Mouse (Mus musculus) ES-E14 (cell line): ENCODE results near the gene Platr17.

Source experiments
- CHD2 ChIP-seq: IDR thresholded peaks from 2 replicates; pipeline ENCODE4 v1.6.1; 2014; ENCODE audit warnings: mild to moderate bottlenecking, low read depth, low read length, inconsistent platforms
- HCFC1 ChIP-seq: IDR thresholded peaks from 2 replicates; pipeline ENCODE4 v1.6.1; 2012; ENCODE audit warnings: low read length, inconsistent platforms, borderline replicate concordance; ENCODE audit not compliant: insufficient read depth
- MAFK ChIP-seq: IDR thresholded peaks from 2 replicates; pipeline ENCODE4 v1.6.1; 2014; ENCODE audit warnings: mild to moderate bottlenecking, low read depth, low read length, inconsistent platforms; ENCODE audit not compliant: insufficient read depth
- ZC3H11A ChIP-seq: IDR thresholded peaks from 2 replicates; pipeline ENCODE4 v1.6.1; 2012; ENCODE audit warnings: low read depth, mild to moderate bottlenecking, inconsistent platforms, low read length, borderline replicate concordance
- ZNF384 ChIP-seq: IDR thresholded peaks from 2 replicates; pipeline ENCODE4 v1.6.1; 2012; ENCODE audit warnings: low read depth, low read length, inconsistent platforms

DNA sequence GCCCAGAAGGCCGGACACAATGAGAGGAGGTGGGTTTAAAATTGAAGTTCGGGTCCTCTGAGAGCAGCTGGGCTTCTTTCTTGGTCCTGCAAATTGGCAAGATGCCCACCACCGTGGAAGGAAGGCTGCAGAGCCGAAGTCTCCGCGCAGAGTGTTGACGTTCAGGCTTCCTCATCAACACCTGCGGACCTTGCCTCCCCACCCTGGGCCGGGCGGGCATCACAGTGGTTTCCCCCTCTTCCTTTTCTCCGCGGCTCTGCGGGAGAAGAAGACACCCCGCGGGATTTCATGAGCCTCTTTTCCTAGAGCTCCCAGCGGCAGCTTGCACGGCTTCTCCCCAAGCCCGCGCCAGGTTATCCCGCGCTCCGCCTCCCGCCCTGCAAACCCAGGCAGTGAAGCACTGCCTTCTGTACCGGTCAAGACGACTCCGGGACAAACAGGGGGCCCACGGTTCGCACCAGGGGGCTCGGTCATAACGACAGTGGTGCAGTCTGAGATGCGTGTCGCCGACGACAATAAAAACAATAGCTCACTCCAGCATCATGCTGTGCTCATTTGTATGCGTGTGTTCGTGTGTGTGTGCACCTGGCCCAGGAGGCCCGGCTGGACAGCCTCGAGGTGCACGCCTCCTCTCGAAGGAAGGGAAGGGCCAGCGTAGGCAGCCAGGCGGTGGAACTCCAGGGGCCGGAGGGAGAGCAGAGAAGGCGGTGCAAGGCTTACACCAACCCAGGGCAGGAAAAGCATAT is 3.6 kb downstream of the Platr17 start:
- TF ChIP-seq HCFC1 = no peak
- TF ChIP-seq MAFK = no peak
- TF ChIP-seq CHD2 = no peak
- no peak for TF ChIP-seq ZC3H11A
- no peak for TF ChIP-seq ZNF384
